11 mouse cellular contexts compared by ENCODE assay signal in the genomic region with DNA sequence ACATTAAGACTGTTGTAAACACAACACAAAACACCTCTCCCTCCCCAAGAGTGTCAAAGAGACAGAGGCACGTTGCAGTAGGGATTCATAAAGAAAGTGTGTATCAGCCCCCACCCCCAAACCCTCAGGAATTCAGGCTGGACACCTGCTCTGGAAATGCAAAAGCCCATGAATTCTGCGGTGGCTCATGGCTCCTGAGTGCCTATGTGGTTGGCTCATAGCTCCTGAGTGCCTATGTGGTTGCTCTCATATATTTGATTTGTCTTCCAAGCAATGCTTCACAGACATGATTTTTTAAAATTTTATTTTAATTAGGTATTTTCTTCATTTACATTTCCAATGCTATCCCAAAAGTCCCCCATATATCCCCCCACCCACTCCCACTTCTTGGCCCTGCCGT.
"Had no signal": no experiment of that assay in that cellular context is flagged by ENCODE, and none has a peak within 500 bp of the region (broad histone marks: within the 10 kb centered on the region; RNA-seq: fewer than 3 reads in every experiment).

No protein-coding gene starts in this region.

- H3K27ac ChIP-seq: liver, embryonic 13.5 days; midbrain, embryonic 15.5 days; neural tube, embryonic 13.5 days had no signal

- H3K9me3 ChIP-seq: liver, embryonic 13.5 days; megakaryocyte, embryonic 14.5 days; midbrain, embryonic 15.5 days; neural tube, embryonic 13.5 days had no signal

- H3K27me3 ChIP-seq: liver, embryonic 13.5 days; megakaryocyte, embryonic 14.5 days; midbrain, embryonic 15.5 days; neural tube, embryonic 13.5 days had no signal

- DNase-seq: layer of hippocampus, adult 9-11 months; left cerebral cortex, postnatal 4 days; liver; liver, embryonic 13.5 days; liver, postnatal 0 days; right cerebral cortex, adult 18-20 months; right cerebral cortex, postnatal 25 days; thymus, postnatal 14 days had no signal

- H3K9ac ChIP-seq: liver, postnatal 0 days; midbrain, embryonic 15.5 days; neural tube, embryonic 13.5 days had no signal

- H3K36me3 ChIP-seq: liver, embryonic 13.5 days; midbrain, embryonic 15.5 days; neural tube, embryonic 13.5 days had no signal
